Mouse (Mus musculus): ENCODE data around the gene Itgb2.

GRCm38 (mm10) chr10:77589749-77590148 lies 59.7 kb downstream of the Itgb2 start:
- TF ChIP-seq EP300 (IDR thresholded peaks at IDR 0.05; ENCODE audit: low read depth) (no peak), CTCF (IDR thresholded peaks at IDR 0.05; ENCODE audit: low read depth) (no peak)
